Mouse (Mus musculus) heart, adult 2 months (tissue): ENCODE data around the gene Zfp710.

Experiments used
- CTCF ChIP-seq: fragments of 200-600 bp; IDR thresholded peaks from 2 replicates; pipeline ENCODE4 v1.8.1; 2022; ENCODE audit warnings: antibody characterized with exemption, mild to moderate bottlenecking, moderate library complexity
- EP300 ChIP-seq: fragments of 200-500 bp; IDR thresholded peaks from 2 replicates; pipeline ENCODE4 v1.6.1; 2011; ENCODE audit warnings: low read depth, low read length, control low read depth; ENCODE audit not compliant: insufficient read depth

GRCm38 (mm10) chr7:80072297-80072696 lies 47.7 kb downstream of the Zfp710 start:
- TF ChIP-seq CTCF (no peak), EP300 (no peak)
